Mouse (Mus musculus): ENCODE results near the gene Olfr926. TPM values are rescaled to one million over a fixed set of nuclear protein-coding genes. Genes with fewer than 3 reads are reported as not detected.
"Not testable (repeated sequence)": the region's sequence is repeated elsewhere in the genome, so short reads cannot be mapped to it uniquely, and the experiment has no call there.

The Olfr926 gene
- polyA plus RNA-seq (2012; rRNA removed) = not detected in 2 replicates

DNA sequence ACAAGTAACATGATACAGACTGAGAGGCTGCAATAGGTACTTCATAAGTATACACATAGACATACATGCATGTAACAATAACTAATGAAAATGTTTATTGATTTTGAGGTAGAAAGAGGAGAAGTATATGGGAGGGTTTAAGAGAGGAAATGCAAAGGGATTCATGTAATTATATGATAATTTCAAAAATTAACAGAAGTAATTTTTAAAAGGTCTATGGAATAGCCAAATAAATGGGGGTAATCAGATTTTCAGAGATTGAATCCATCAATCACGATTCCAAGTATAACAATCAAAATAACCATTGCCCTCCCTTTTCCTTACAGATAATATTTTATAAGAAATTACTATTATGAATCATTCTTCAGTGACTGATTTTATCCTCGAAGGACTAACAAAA lies at the start of gene Olfr926:
Gene Olfr926, plus strand, starts transcription at position 301 of the 400 bp plus-strand sequence.
- no peaks in the 10 kb centered on the region for H3K36me3 ChIP-seq (ENCODE audit: control insufficient read depth, insufficient read depth, low read length)
- DNase-seq (ENCODE audit: low read depth in 1 of 2, low spot score in 2 of 2) = no peak
- no peak within 1 kb of the TSS for H3K27ac ChIP-seq (ENCODE audit: insufficient read depth, low read length)
- TF ChIP-seq CTCF (IDR thresholded peaks at IDR 0.05; ENCODE audit: extremely low read depth, insufficient read depth, insufficient read length, insufficient replicate concordance) (no peak), POLR2A (IDR thresholded peaks at IDR 0.05; ENCODE audit: low read depth, low read length) (no peak)
- no peaks in the 10 kb centered on the region for H3K4me1 ChIP-seq (ENCODE audit: control insufficient read depth, insufficient read depth, insufficient read length)
- H3K27me3 ChIP-seq (ENCODE audit: control insufficient read depth, insufficient read depth, low read length) = no peaks in the 10 kb centered on the region
- H3K4me3 ChIP-seq (ENCODE audit: extremely low read depth, insufficient read depth, insufficient read length) = no peak within 1 kb of the TSS
- 80% methylated on average over 2 of the region's 2 CpGs for whole genome bisulfite sequencing

DNA sequence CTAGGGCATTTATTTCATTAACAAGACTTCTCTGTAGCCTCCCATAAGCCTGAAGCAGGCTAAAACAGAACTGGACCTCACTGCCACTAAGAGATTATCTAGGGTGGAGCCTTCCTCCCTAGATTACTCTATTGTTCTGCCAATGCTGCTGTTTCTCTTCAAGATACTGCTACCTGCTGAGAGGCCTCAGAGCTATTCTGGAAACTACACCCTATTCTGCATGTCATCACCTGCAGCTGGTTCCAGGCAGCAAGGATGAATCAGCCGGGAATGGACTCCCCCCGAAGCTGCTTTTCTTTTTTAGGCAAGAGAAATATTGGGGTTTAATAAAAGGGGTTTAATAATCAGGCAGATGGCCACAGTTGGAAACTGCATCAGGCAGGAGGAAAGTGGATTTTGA lies 43.9 kb upstream of the Olfr926 start:
- H3K4me1 ChIP-seq (ENCODE audit: control insufficient read depth, insufficient read depth, insufficient read length) = no peaks in the 10 kb centered on the region
- H3K4me3 ChIP-seq (ENCODE audit: extremely low read depth, insufficient read depth, insufficient read length) = no peak overlapping the region
- no peak for DNase-seq (ENCODE audit: low read depth in 1 of 2, low spot score in 2 of 2)
- WGBS = 85% methylated on average over 2 of the region's 2 CpGs
- TF ChIP-seq CTCF (IDR thresholded peaks at IDR 0.05; ENCODE audit: extremely low read depth, insufficient read depth, insufficient read length, insufficient replicate concordance) (no peak), POLR2A (IDR thresholded peaks at IDR 0.05; ENCODE audit: low read depth, low read length) (no peak)
- no peaks in the 10 kb centered on the region for H3K36me3 ChIP-seq (ENCODE audit: control insufficient read depth, insufficient read depth, low read length)
- H3K27ac ChIP-seq (ENCODE audit: insufficient read depth, low read length) = no peak overlapping the region
- no peaks in the 10 kb centered on the region for H3K27me3 ChIP-seq (ENCODE audit: control insufficient read depth, insufficient read depth, low read length)

DNA sequence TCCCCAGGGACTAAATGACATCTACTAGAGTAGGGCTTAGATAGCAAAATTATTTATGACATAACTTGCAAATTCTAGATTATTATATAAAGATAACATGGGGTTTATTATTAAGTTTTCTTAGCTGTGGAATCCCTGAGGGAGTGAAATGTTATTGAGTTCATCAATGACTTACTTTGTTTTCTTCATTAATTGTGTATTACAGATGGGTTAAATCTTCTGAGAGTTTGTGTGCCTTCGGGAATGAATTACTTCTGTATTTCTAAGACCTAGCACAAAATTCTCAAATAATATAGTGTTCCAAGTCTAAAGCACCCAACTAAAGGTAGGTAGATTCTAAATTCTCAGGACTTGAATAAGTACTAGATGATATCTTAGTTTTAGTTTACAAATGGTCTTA lies 32.8 kb upstream of the Olfr926 start, which contains the start of gene Olfr924:
Gene Olfr924, plus strand, starts transcription at position 301 of the 400 bp plus-strand sequence.
- H3K27ac ChIP-seq (ENCODE audit: insufficient read depth, low read length) = no peak within 1 kb of the TSS
- H3K4me1 ChIP-seq (ENCODE audit: control insufficient read depth, insufficient read depth, insufficient read length) = no peaks in the 10 kb centered on the region
- H3K36me3 ChIP-seq (ENCODE audit: control insufficient read depth, insufficient read depth, low read length) = no peaks in the 10 kb centered on the region
- 92% methylated on average over 1 of the region's 1 CpGs for WGBS
- TF ChIP-seq POLR2A (IDR thresholded peaks at IDR 0.05; ENCODE audit: low read depth, low read length) = no peak
- TF ChIP-seq CTCF (IDR thresholded peaks at IDR 0.05; ENCODE audit: extremely low read depth, insufficient read depth, insufficient read length, insufficient replicate concordance) = no peak
- DNase-seq (ENCODE audit: low read depth in 1 of 2, low spot score in 2 of 2) = no peak
- H3K27me3 ChIP-seq (ENCODE audit: control insufficient read depth, insufficient read depth, low read length) = no peaks in the 10 kb centered on the region
- H3K4me3 ChIP-seq (ENCODE audit: extremely low read depth, insufficient read depth, insufficient read length) = no peak within 1 kb of the TSS

DNA sequence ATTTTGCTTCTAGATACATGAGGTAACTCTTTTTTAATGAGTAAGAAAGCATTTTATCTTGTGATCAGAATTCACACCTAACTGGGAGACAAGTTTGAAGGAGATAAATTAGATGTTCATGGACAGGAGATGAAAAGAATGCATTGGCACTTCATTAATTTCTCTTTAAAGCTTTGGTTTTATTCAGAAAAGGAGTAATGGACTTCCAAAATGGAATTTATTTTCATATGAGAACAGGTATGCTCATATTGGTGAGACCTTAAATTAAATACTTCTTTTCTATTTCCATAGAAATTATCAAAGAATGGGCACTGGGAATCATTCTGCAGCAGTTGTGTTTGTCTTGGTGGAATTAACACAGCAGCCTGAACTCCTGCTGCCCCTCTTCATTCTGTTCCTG lies 22.2 kb upstream of the Olfr926 start, which contains the start of gene Olfr26:
Gene Olfr26, plus strand, starts transcription at position 301 of the 400 bp plus-strand sequence.
- no peak for DNase-seq (ENCODE audit: low read depth in 1 of 2, low spot score in 2 of 2)
- no peaks in the 10 kb centered on the region for H3K36me3 ChIP-seq (ENCODE audit: control insufficient read depth, insufficient read depth, low read length)
- TF ChIP-seq POLR2A (IDR thresholded peaks at IDR 0.05; ENCODE audit: low read depth, low read length) (no peak), CTCF (IDR thresholded peaks at IDR 0.05; ENCODE audit: extremely low read depth, insufficient read depth, insufficient read length, insufficient replicate concordance) (no peak)
- no peak within 1 kb of the TSS for H3K4me3 ChIP-seq (ENCODE audit: extremely low read depth, insufficient read depth, insufficient read length)
- no peak within 1 kb of the TSS for H3K27ac ChIP-seq (ENCODE audit: insufficient read depth, low read length)
- no peaks in the 10 kb centered on the region for H3K27me3 ChIP-seq (ENCODE audit: control insufficient read depth, insufficient read depth, low read length)
- no peaks in the 10 kb centered on the region for H3K4me1 ChIP-seq (ENCODE audit: control insufficient read depth, insufficient read depth, insufficient read length)

DNA sequence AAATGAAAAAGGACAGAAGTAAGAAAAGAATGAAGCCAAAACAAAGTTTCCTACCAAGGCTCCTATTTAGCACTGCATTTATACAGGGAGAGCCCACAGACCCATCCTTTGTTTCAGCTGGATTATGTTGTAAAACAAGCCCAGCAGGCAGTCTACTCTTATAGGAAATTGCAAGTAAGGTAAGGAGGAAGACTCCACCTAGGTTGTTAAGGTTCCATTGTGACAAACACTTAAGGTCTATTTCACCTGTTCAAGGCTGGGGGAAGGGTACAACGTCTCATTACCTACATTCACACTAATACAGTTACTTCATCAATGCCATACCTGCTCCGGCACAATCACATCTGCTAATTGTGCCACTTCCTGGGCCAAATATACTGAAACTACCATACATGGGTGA lies 2.0 kb upstream of the Olfr926 start:
- H3K27ac ChIP-seq (ENCODE audit: insufficient read depth, low read length); DNase-seq (ENCODE audit: low read depth in 1 of 2, low spot score in 2 of 2); H3K4me3 ChIP-seq (ENCODE audit: extremely low read depth, insufficient read depth, insufficient read length); H3K36me3 ChIP-seq (ENCODE audit: control insufficient read depth, insufficient read depth, low read length); H3K4me1 ChIP-seq (ENCODE audit: control insufficient read depth, insufficient read depth, insufficient read length); H3K27me3 ChIP-seq (ENCODE audit: control insufficient read depth, insufficient read depth, low read length): not testable (repeated sequence)
- 58% methylated on average over 2 of the region's 2 CpGs for WGBS

Other genes starting within 250 kb of the Olfr926 start
- gene Olfr916, start 217.3 kb upstream of the Olfr926 start, polyA plus RNA-seq (2012; rRNA removed) = not detected in 2 replicates
- gene Olfr917, start 211.3 kb upstream of the Olfr926 start, polyA plus RNA-seq (2012; rRNA removed) = not detected in 2 replicates
- gene Olfr918, start 202.5 kb upstream of the Olfr926 start, polyA plus RNA-seq (2012; rRNA removed) = not detected in 2 replicates
- gene Olfr919, start 173.5 kb upstream of the Olfr926 start, polyA plus RNA-seq (2012; rRNA removed) = not detected in 2 replicates
- 5.1 and 5.5 TPM in 2 replicates for gene Vwa5a, start 158.9 kb upstream of the Olfr926 start, polyA plus RNA-seq (2012; rRNA removed)
- 0.05 and 0.06 TPM in 2 replicates for gene Olfr920, start 124.8 kb upstream of the Olfr926 start, polyA plus RNA-seq (2012; rRNA removed)
- gene Olfr921, start 104.1 kb upstream of the Olfr926 start, polyA plus RNA-seq (2012; rRNA removed) = not detected in 2 replicates
- not detected in 2 replicates for gene Olfr922, start 62.5 kb upstream of the Olfr926 start, polyA plus RNA-seq (2012; rRNA removed)
- gene Olfr923, start 50.6 kb upstream of the Olfr926 start, polyA plus RNA-seq (2012; rRNA removed) = not detected in 2 replicates
- not detected in 2 replicates for gene Olfr924, start 32.7 kb upstream of the Olfr926 start, polyA plus RNA-seq (2012; rRNA removed)
- not detected in 2 replicates for gene Olfr26, start 22.1 kb upstream of the Olfr926 start, polyA plus RNA-seq (2012; rRNA removed)
- not detected in 2 replicates for gene Olfr930, start 52.7 kb downstream of the Olfr926 start, polyA plus RNA-seq (2012; rRNA removed)
- gene Olfr933, start 95.2 kb downstream of the Olfr926 start, polyA plus RNA-seq (2012; rRNA removed) = not detected in 2 replicates
- gene Olfr934, start 111.2 kb downstream of the Olfr926 start, polyA plus RNA-seq (2012; rRNA removed) = not detected in 2 replicates
- not detected in 2 replicates for gene Olfr935, start 122.6 kb downstream of the Olfr926 start, polyA plus RNA-seq (2012; rRNA removed)
- gene Olfr146, start 146.3 kb downstream of the Olfr926 start, polyA plus RNA-seq (2012; rRNA removed) = not detected in 2 replicates
- not detected in 2 replicates for gene Olfr937, start 187.8 kb downstream of the Olfr926 start, polyA plus RNA-seq (2012; rRNA removed)
- gene Olfr938, start 201.8 kb downstream of the Olfr926 start, polyA plus RNA-seq (2012; rRNA removed) = not detected in 2 replicates

All from spleen, adult 2 months (tissue).